Mouse (Mus musculus): ENCODE measurements around the gene Pld2.
A peak's percentile ranks its signal among the peaks of the same experiment; 100 is the strongest.

Gene Pld2

GRCm38 (mm10) chr11:70577201-70577600 is 37.3 kb downstream of the Pld2 start:
- no peak for DNase-seq (ENCODE audit: low spot score in 2 of 2)

GRCm38 (mm10) chr11:70578962-70579361 is 39.1 kb downstream of the Pld2 start:
- no peak for DNase-seq (ENCODE audit: low spot score in 2 of 2)

- DNase-seq (ENCODE audit: low spot score in 2 of 2), result peak in 1 of 2 experiments; percentile 15
These were observed 40.0 kb downstream of the Pld2 start for GRCm38 (mm10) chr11:70579710-70580357.

GRCm38 (mm10) chr11:70580358-70580720 is 40.5 kb downstream of the Pld2 start:
- DNase-seq (ENCODE audit: low spot score in 2 of 2), result no peak

- DNase-seq (ENCODE audit: low spot score in 2 of 2), result no peak
These were observed 41.1 kb downstream of the Pld2 start for GRCm38 (mm10) chr11:70580921-70581320.

- DNase-seq (ENCODE audit: low spot score in 2 of 2), result no peak
These were observed 42.3 kb downstream of the Pld2 start for GRCm38 (mm10) chr11:70582196-70582595.

- no peak for DNase-seq (ENCODE audit: low spot score in 2 of 2)
These were observed 43.3 kb downstream of the Pld2 start for GRCm38 (mm10) chr11:70583022-70583714.

GRCm38 (mm10) chr11:70583775-70584174 is 43.9 kb downstream of the Pld2 start:
- no peak for DNase-seq (ENCODE audit: low spot score in 2 of 2)

GRCm38 (mm10) chr11:70585457-70585856 is 45.6 kb downstream of the Pld2 start:
- DNase-seq (ENCODE audit: low spot score in 2 of 2), result no peak

GRCm38 (mm10) chr11:70586261-70586660 is 46.4 kb downstream of the Pld2 start:
- DNase-seq (ENCODE audit: low spot score in 2 of 2), result no peak

GRCm38 (mm10) chr11:70586954-70587353 is 47.1 kb downstream of the Pld2 start:
- DNase-seq (ENCODE audit: low spot score in 2 of 2), result no peak

GRCm38 (mm10) chr11:70591733-70592132 is 51.9 kb downstream of the Pld2 start:
- DNase-seq (ENCODE audit: low spot score in 2 of 2), result no peak

- no peak for DNase-seq (ENCODE audit: low spot score in 2 of 2)
These were observed 54.6 kb downstream of the Pld2 start for GRCm38 (mm10) chr11:70594253-70594989.

GRCm38 (mm10) chr11:70595638-70596037 is 55.8 kb downstream of the Pld2 start:
- no peak for DNase-seq (ENCODE audit: low spot score in 2 of 2)

- DNase-seq (ENCODE audit: low spot score in 2 of 2), result no peak
These were observed 56.2 kb downstream of the Pld2 start for GRCm38 (mm10) chr11:70596094-70596493.

- no peak for DNase-seq (ENCODE audit: low spot score in 2 of 2)
These were observed 57.4 kb downstream of the Pld2 start for GRCm38 (mm10) chr11:70597301-70597700.

- no peak for DNase-seq (ENCODE audit: low spot score in 2 of 2)
These were observed 58.6 kb downstream of the Pld2 start for GRCm38 (mm10) chr11:70598451-70598953.

- DNase-seq (ENCODE audit: low spot score in 2 of 2), result peak; percentile 43 to 74
These were observed 65.2 kb downstream of the Pld2 start for GRCm38 (mm10) chr11:70605024-70605566.

- no peak for DNase-seq (ENCODE audit: low spot score in 2 of 2)
These were observed 66.9 kb downstream of the Pld2 start for GRCm38 (mm10) chr11:70606717-70607116.

GRCm38 (mm10) chr11:70607611-70608010 is 67.7 kb downstream of the Pld2 start:
- DNase-seq (ENCODE audit: low spot score in 2 of 2), result no peak

All from thymus, postnatal 10 days (tissue).